Mouse (Mus musculus): ENCODE data around the gene Cav2. TPM values are rescaled to one million over a fixed set of nuclear protein-coding genes. Genes with fewer than 3 reads are reported as not detected.

Cav2 gene
- polyA plus RNA-seq, 1 experiment = 31.8 TPM

DNA sequence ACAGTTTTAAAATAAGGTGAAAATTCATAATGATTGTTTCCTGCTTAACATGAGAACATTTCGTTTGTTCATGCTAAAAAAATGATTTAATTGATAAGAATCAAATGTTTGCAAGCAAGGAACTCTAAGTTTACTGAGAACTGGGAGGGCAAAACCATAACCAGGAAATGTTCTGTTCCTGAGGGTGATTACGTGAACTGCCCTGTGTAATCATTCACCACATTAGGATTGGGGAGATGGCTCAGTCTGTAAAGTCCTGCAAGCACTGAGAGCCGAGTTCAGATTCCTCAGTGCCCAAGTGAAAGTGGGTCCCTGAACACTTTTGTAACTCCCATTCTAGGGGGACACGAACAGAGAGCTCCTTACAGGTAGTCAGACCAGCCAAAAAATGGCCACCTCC, 15.9 kb upstream of the Cav2 start:
- TF ChIP-seq CTCF (IDR thresholded peaks at IDR 0.05; ENCODE audit: extremely low read depth, insufficient read depth, low read length) (no peak), POLR2A (IDR thresholded peaks at IDR 0.05; ENCODE audit: extremely low read depth, insufficient read depth, low read length) (no peak)
- H3K27ac ChIP-seq (ENCODE audit: insufficient read depth, low read length) = no peak overlapping the region
- no peaks in the 10 kb centered on the region for H3K4me1 ChIP-seq (ENCODE audit: control insufficient read depth, insufficient read depth, low read length)
- no peak overlapping the region for H3K4me3 ChIP-seq (ENCODE audit: insufficient read depth, low read length)

DNA sequence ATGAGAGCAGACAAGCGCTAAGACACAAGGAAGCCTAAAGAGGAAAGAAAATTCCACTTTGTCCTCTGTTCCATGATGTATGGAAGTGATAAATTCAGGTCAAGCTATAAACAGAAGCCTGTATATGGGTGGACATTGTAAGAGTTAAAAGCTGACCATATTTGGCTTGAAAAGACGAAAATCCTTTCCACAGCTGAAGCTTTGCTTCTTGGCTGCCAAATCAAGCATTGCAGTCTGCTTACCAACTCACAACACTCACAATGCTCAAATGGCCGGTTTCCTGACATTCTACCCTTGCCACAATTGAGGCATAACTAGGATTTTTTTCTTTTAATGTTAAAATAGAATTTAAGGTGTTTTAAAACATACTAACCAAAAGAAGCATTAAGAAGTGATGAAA, 14.5 kb upstream of the Cav2 start:
- Histone ChIP-seq H3K4me1 (ENCODE audit: control insufficient read depth, insufficient read depth, low read length) (no peaks in the 10 kb centered on the region), H3K4me3 (ENCODE audit: insufficient read depth, low read length) (no peak overlapping the region), H3K27ac (ENCODE audit: insufficient read depth, low read length) (no peak overlapping the region)
- TF ChIP-seq POLR2A (IDR thresholded peaks at IDR 0.05; ENCODE audit: extremely low read depth, insufficient read depth, low read length) (no peak), CTCF (IDR thresholded peaks at IDR 0.05; ENCODE audit: extremely low read depth, insufficient read depth, low read length) (no peak)

GRCm38 (mm10) chr6:17278366-17278765, 2.6 kb upstream of the Cav2 start:
- TF ChIP-seq POLR2A (IDR thresholded peaks at IDR 0.05; ENCODE audit: extremely low read depth, insufficient read depth, low read length) (no peak), CTCF (IDR thresholded peaks at IDR 0.05; ENCODE audit: extremely low read depth, insufficient read depth, low read length) (no peak)
- Histone ChIP-seq H3K27ac (ENCODE audit: insufficient read depth, low read length) (no peak overlapping the region), H3K4me1 (ENCODE audit: control insufficient read depth, insufficient read depth, low read length) (peaks cover 2% of the 10 kb centered on the region; the same call in 1 of the 2 replicates), H3K4me3 (ENCODE audit: insufficient read depth, low read length) (no peak overlapping the region)

- Histone ChIP-seq H3K4me1 (ENCODE audit: control insufficient read depth, insufficient read depth, low read length) (peaks cover 2% of the 10 kb centered on the region; the same call in 1 of the 2 replicates), H3K4me3 (ENCODE audit: insufficient read depth, low read length) (peak overlapping the region; percentile 45), H3K27ac (ENCODE audit: insufficient read depth, low read length) (no peak overlapping the region)
- TF ChIP-seq POLR2A (IDR thresholded peaks at IDR 0.05; ENCODE audit: extremely low read depth, insufficient read depth, low read length) (no peak), CTCF (IDR thresholded peaks at IDR 0.05; ENCODE audit: extremely low read depth, insufficient read depth, low read length) (no peak)
Measured at GRCm38 (mm10) chr6:17281757-17282092, 740 bp downstream of the Cav2 start.

DNA sequence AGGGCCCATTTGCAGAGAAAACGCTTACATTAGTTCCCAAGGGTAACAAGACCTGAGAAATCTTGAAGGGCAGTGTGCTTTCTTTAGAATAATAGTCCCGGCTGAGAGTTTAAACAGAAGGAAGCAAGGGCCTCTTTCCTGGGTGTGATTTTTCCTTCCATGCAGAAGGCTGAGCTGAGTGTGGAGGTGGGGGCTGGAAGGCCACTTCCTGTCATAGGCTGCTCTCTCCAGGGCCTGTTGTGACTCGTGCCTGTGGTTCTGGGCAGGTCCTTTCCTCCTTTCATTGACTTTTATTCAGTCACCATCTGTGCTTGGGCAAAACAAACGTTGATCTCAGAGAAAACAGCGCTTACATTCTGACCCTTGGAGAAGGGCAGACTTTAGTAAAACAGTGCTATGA, 1.2 kb downstream of the Cav2 start:
- TF ChIP-seq CTCF (IDR thresholded peaks at IDR 0.05; ENCODE audit: extremely low read depth, insufficient read depth, low read length) = no peak
- TF ChIP-seq POLR2A (IDR thresholded peaks at IDR 0.05; ENCODE audit: extremely low read depth, insufficient read depth, low read length) = no peak
- peaks cover 2% of the 10 kb centered on the region; the same call in 1 of the 2 replicates for H3K4me1 ChIP-seq (ENCODE audit: control insufficient read depth, insufficient read depth, low read length)
- no peak overlapping the region for H3K27ac ChIP-seq (ENCODE audit: insufficient read depth, low read length)
- peak overlapping the region; percentile 45 for H3K4me3 ChIP-seq (ENCODE audit: insufficient read depth, low read length)

GRCm38 (mm10) chr6:17283834-17284233, 2.8 kb downstream of the Cav2 start:
- no peak for TF ChIP-seq CTCF (IDR thresholded peaks at IDR 0.05; ENCODE audit: extremely low read depth, insufficient read depth, low read length)
- no peak for TF ChIP-seq POLR2A (IDR thresholded peaks at IDR 0.05; ENCODE audit: extremely low read depth, insufficient read depth, low read length)
- Histone ChIP-seq H3K4me1 (ENCODE audit: control insufficient read depth, insufficient read depth, low read length) (peaks cover 2% of the 10 kb centered on the region; the same call in 1 of the 2 replicates), H3K27ac (ENCODE audit: insufficient read depth, low read length) (no peak overlapping the region), H3K4me3 (ENCODE audit: insufficient read depth, low read length) (no peak overlapping the region)

GRCm38 (mm10) chr6:17286381-17286780, 5.4 kb downstream of the Cav2 start:
- Histone ChIP-seq H3K4me3 (ENCODE audit: insufficient read depth, low read length) (no peak overlapping the region), H3K27ac (ENCODE audit: insufficient read depth, low read length) (no peak overlapping the region), H3K4me1 (ENCODE audit: control insufficient read depth, insufficient read depth, low read length) (peaks cover 2% of the 10 kb centered on the region; the same call in 1 of the 2 replicates)
- no peak for TF ChIP-seq POLR2A (IDR thresholded peaks at IDR 0.05; ENCODE audit: extremely low read depth, insufficient read depth, low read length)
- TF ChIP-seq CTCF (IDR thresholded peaks at IDR 0.05; ENCODE audit: extremely low read depth, insufficient read depth, low read length) = no peak

DNA sequence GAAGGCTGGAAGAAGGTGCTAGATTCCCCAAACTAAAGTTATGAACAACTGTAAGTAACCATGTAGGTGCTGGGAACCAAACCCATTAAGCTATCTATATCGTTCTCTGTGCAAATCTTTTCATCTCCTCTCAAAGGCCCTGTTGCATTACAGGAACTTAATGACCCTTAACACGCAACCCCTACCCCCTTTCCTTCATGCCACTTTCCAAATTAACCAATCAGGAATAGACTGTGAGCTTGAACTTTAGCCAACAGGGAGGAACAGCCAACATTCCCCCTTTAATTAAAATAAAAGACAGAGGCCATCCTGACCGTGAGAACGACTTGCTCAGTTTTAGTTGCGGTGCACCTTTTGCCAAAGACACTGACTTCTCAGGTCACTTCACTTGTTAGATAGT, 14.1 kb downstream of the Cav2 start:
- Histone ChIP-seq H3K4me1 (ENCODE audit: control insufficient read depth, insufficient read depth, low read length) (no peaks in the 10 kb centered on the region), H3K4me3 (ENCODE audit: insufficient read depth, low read length) (no peak overlapping the region), H3K27ac (ENCODE audit: insufficient read depth, low read length) (no peak overlapping the region)
- no peak for TF ChIP-seq POLR2A (IDR thresholded peaks at IDR 0.05; ENCODE audit: extremely low read depth, insufficient read depth, low read length)
- no peak for TF ChIP-seq CTCF (IDR thresholded peaks at IDR 0.05; ENCODE audit: extremely low read depth, insufficient read depth, low read length)

- Histone ChIP-seq H3K27ac (ENCODE audit: insufficient read depth, low read length) (0 out of 2 replicates have a peak within 1 kb of the TSS, but pooled peaks have one; percentile 27), H3K4me1 (ENCODE audit: control insufficient read depth, insufficient read depth, low read length) (no peaks in the 10 kb centered on the region), H3K4me3 (ENCODE audit: insufficient read depth, low read length) (peak within 1 kb of the TSS; percentile 42)
- TF ChIP-seq POLR2A (IDR thresholded peaks at IDR 0.05; ENCODE audit: extremely low read depth, insufficient read depth, low read length) = 0 out of 2 replicates have a peak, but pooled peaks have one; percentile 32
- no peak for TF ChIP-seq CTCF (IDR thresholded peaks at IDR 0.05; ENCODE audit: extremely low read depth, insufficient read depth, low read length)
Measured at GRCm38 (mm10) chr6:17305954-17306601, 25.1 kb downstream of the Cav2 start, which contains the start of gene Cav1. Cav1 (plus strand) TSS chr6:17306335.

DNA sequence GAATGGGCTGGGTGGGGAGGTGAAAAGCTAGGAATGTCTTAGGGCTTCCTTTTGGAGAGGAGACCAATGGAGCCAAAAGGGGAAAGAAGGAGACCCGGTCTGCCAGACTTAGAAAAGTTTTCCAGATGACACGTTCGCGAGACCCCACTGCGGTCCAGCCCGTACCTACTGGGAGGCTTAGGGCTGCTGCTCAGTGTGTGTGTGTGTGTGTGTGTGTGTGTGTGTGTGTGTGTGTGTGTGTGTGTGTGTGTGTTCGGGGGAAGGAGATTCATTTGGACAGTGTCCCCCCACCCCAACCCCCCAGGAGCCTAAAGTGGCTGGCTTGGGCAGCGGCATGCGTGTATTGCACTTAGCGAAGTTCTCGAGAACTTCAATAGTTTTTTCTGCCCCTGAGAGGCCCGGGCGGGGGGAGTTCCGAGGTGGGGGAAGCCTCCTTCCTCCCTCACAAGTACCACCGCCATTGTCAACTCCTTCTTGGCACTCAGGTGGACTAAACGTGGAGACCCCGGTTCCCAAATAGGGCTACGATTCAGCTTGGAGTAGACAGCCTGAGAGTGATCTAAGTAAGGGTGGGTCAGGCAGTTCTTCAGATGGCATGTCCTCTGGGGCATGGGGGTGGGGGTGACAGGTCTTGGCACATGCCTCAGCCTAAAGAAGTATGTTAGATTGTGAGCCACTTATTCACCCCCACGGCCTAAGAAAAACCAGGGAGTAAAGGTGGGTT, 25.8 kb downstream of the Cav2 start:
- no peak for TF ChIP-seq CTCF (IDR thresholded peaks at IDR 0.05; ENCODE audit: extremely low read depth, insufficient read depth, low read length)
- no peak for TF ChIP-seq POLR2A (IDR thresholded peaks at IDR 0.05; ENCODE audit: extremely low read depth, insufficient read depth, low read length)
- no peak overlapping the region for H3K27ac ChIP-seq (ENCODE audit: insufficient read depth, low read length)
- peak overlapping the region; percentile 42 for H3K4me3 ChIP-seq (ENCODE audit: insufficient read depth, low read length)

More for the DNA sequence above, 25.8 kb downstream of the Cav2 start:
- H3K4me1 ChIP-seq (ENCODE audit: control insufficient read depth, insufficient read depth, low read length) = no peaks in the 10 kb centered on the region

Data from cortical plate, adult 2 months (tissue).